Mouse (Mus musculus): ENCODE data around the gene Trim80.
A peak's percentile ranks its signal among the peaks of the same experiment; 100 is the strongest.
"Not testable (repeated sequence)": the region's sequence is repeated elsewhere in the genome, so short reads cannot be mapped to it uniquely, and the experiment has no call there.

- not testable (repeated sequence) for TF ChIP-seq CHD2 (IDR thresholded peaks at IDR 0.05; ENCODE audit: low read depth, low read length); HCFC1 (IDR thresholded peaks at IDR 0.05; ENCODE audit: borderline replicate concordance, insufficient read depth, low read length); MAFK (IDR thresholded peaks at IDR 0.05; ENCODE audit: insufficient read depth, low read depth, low read length)
- TF ChIP-seq ZNF384 (IDR thresholded peaks at IDR 0.05; ENCODE audit: low read depth, low read length), result 0 out of 2 replicates have a peak, but pooled peaks have one; percentile 7
These were observed 14.5 kb downstream of the Trim80 start for GRCm38 (mm10) chr11:115454822-115455221.

Data from ES-E14 (cell line).